Mouse (Mus musculus): ENCODE data around the gene Mxra8. TPM values are rescaled to one million over a fixed set of nuclear protein-coding genes. Genes with fewer than 3 reads are reported as not detected.

Mxra8 gene
- polyA plus RNA-seq, 1 experiment from 2014 or later = 26.7 TPM

DNA sequence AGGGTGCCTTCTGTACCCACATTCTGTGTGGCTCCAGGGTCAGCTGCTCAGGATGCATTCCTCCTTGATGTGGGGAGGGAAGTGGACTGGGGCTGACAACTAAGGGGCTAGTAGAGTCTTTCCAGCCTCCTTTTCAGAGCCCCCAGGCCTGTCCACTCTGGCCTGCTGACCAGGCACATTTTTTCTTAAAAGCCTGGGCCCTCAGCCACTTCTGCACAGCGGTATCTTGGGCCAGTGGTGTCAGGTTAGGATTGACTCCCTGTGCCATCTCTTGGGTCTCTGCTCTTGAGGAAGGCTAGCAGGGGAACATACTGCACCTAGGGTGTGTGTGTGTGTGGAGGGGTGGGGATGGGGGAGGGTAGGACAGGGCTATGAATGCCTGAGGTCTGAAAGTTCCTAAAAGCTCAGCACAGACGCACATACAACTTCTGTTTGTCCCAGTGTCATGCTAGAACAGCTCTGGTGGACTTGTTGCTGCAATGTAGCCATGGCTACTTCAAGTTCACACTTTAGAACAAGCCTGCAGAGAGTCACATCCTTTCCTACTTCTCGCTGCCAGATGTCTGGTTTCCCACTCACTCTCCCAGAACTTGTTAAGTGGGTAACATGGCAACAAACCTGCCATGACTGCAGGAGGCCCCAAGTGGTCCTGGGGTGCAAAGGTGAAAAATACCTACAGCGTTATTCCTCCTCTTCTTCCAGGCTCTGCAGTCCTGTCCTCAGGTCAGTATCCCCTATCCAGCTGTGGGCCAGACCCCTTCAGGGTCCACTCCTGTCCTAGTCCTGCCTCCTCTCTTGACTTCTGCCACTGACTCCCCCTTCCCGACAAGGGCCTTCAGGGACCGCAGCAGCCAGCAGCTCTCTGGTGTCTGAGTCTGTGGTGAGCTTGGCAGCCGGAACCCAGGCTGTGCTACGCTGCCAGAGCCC lies 859 bp downstream of the Mxra8 start:
- Histone ChIP-seq H3K9ac (peak overlapping the region; percentile 49), H3K27ac (no peak overlapping the region), H3K36me3 (no peaks in the 10 kb centered on the region), H3K4me3 (peak overlapping the region; percentile 26), H3K4me2 (replicated peaks) (peak overlapping the region; percentile 63), H3K27me3 (replicated peaks) (peaks cover 13% of the 10 kb centered on the region), H3K9me3 (no peaks in the 10 kb centered on the region), H3K4me1 (peaks cover 21% of the 10 kb centered on the region)
- WGBS = 12% methylated on average over 8 of the region's 8 CpGs
- peak; percentile 31; the same call in 1 of the 2 replicates for ATAC-seq (ENCODE audit: low FRiP score, low read depth)

GRCm38 (mm10) chr4:155841003-155841454 lies 1.5 kb downstream of the Mxra8 start:
- Histone ChIP-seq H3K4me1 (peaks cover 21% of the 10 kb centered on the region), H3K27ac (no peak overlapping the region), H3K9ac (peak overlapping the region; percentile 36)

GRCm38 (mm10) chr4:155841651-155842270 lies 2.3 kb downstream of the Mxra8 start:
- WGBS = 29% methylated on average over 38 of the region's 38 CpGs
- H3K27me3 ChIP-seq (replicated peaks) = peaks cover 13% of the 10 kb centered on the region
- H3K36me3 ChIP-seq = no peaks in the 10 kb centered on the region
- H3K9ac ChIP-seq = 0 out of 2 replicates have a peak overlapping the region, but pooled peaks have one; percentile 36
- no peak for ATAC-seq (ENCODE audit: low FRiP score, low read depth)
- H3K27ac ChIP-seq = no peak overlapping the region
- H3K9me3 ChIP-seq = no peaks in the 10 kb centered on the region
- peaks cover 25% of the 10 kb centered on the region for H3K4me1 ChIP-seq
- 0 out of 2 replicates have a peak overlapping the region, but pooled peaks have one; percentile 26 for H3K4me3 ChIP-seq
- peak overlapping the region; percentile 63 for H3K4me2 ChIP-seq (replicated peaks)

More at GRCm38 (mm10) chr4:155841003-155841454, 1.5 kb downstream of the Mxra8 start:
- under 1% methylated on average over 32 of the region's 32 CpGs for WGBS
- H3K36me3 ChIP-seq = no peaks in the 10 kb centered on the region
- peak overlapping the region; percentile 63 for H3K4me2 ChIP-seq (replicated peaks)
- peak overlapping the region; percentile 26 for H3K4me3 ChIP-seq
- no peaks in the 10 kb centered on the region for H3K9me3 ChIP-seq
- H3K27me3 ChIP-seq (replicated peaks) = peaks cover 13% of the 10 kb centered on the region
- no peak for ATAC-seq (ENCODE audit: low FRiP score, low read depth)

- H3K4me1 ChIP-seq = peaks cover 33% of the 10 kb centered on the region
- H3K36me3 ChIP-seq = no peaks in the 10 kb centered on the region
- no peak overlapping the region for H3K27ac ChIP-seq
- peaks cover 13% of the 10 kb centered on the region for H3K27me3 ChIP-seq (replicated peaks)
- no peak overlapping the region for H3K4me3 ChIP-seq
- 90% methylated on average over 5 of the region's 5 CpGs for WGBS
- H3K4me2 ChIP-seq (replicated peaks) = no peak overlapping the region
- no peak overlapping the region for H3K9ac ChIP-seq
- no peak for ATAC-seq (ENCODE audit: low FRiP score, low read depth)
- no peaks in the 10 kb centered on the region for H3K9me3 ChIP-seq
Observed at GRCm38 (mm10) chr4:155843231-155843630, 3.8 kb downstream of the Mxra8 start.

GRCm38 (mm10) chr4:155846871-155847578 lies 7.5 kb downstream of the Mxra8 start, which contains the start of gene Dvl1:
Gene Dvl1, plus strand, starts transcription at chr4:155847402.
- Histone ChIP-seq H3K9me3 (no peaks in the 10 kb centered on the region), H3K27ac (peak within 1 kb of the TSS; percentile 20; the same call in 1 of the 2 replicates), H3K4me1 (peaks cover 27% of the 10 kb centered on the region), H3K9ac (peak within 1 kb of the TSS; percentile 80), H3K4me3 (peak within 1 kb of the TSS; percentile 84), H3K27me3 (replicated peaks) (peaks cover under 1% of the 10 kb centered on the region; the same call in 1 of the 2 replicates), H3K4me2 (replicated peaks) (peak within 1 kb of the TSS; percentile 88), H3K36me3 (no peaks in the 10 kb centered on the region)
- 3% methylated on average over 65 of the region's 65 CpGs for WGBS
- ATAC-seq (ENCODE audit: low FRiP score, low read depth) = peak; percentile 91

DNA sequence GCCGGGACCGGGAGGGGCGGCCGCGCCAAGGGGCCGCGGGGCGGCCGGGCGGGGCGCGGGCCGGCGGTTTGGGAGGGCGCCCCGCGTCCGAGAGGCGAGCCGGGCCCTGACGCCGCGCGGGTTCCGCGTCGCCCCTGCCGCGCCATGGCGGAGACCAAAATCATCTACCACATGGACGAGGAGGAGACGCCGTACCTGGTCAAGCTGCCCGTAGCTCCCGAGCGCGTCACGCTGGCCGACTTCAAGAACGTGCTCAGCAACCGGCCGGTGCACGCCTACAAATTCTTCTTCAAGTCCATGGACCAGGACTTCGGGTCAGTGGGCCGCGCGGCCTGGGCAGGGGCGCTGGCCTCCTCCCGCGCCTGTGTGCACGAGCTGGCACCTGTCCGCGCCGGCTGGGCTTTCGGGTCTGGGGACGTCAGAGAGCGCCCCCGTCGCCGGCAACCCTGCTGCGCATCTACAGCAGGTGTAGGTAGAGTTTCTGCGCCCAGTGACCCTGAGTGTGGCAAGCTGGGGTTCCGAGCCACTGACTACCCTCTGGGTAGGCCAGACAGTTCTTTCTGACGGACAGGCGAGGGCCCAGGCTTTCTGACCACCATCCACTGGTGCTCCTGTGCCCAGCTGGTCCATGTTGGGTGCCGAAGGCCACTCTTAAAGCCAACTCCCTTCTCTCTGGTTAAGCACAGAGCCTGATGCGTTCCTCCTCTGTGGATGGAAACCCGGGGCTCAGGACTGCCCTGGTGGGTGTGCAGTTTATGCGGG lies 8.3 kb downstream of the Mxra8 start:
- H3K4me3 ChIP-seq = peak overlapping the region; percentile 84
- H3K27ac ChIP-seq = 0 out of 2 replicates have a peak overlapping the region, but pooled peaks have one; percentile 20
- peak overlapping the region; percentile 88 for H3K4me2 ChIP-seq (replicated peaks)
- peak; percentile 56 for ATAC-seq (ENCODE audit: low FRiP score, low read depth)
- 2% methylated on average over 69 of the region's 69 CpGs for WGBS
- no peaks in the 10 kb centered on the region for H3K27me3 ChIP-seq (replicated peaks)
- H3K4me1 ChIP-seq = peaks cover 27% of the 10 kb centered on the region
- H3K36me3 ChIP-seq = no peaks in the 10 kb centered on the region
- no peaks in the 10 kb centered on the region for H3K9me3 ChIP-seq
- H3K9ac ChIP-seq = peak overlapping the region; percentile 80

GRCm38 (mm10) chr4:155848434-155849095 lies 9.1 kb downstream of the Mxra8 start:
- peak overlapping the region; percentile 80 for H3K9ac ChIP-seq
- peak overlapping the region; percentile 88 for H3K4me2 ChIP-seq (replicated peaks)
- no peak for ATAC-seq (ENCODE audit: low FRiP score, low read depth)
- no peak overlapping the region for H3K27ac ChIP-seq
- no peaks in the 10 kb centered on the region for H3K27me3 ChIP-seq (replicated peaks)
- peak overlapping the region; percentile 84 for H3K4me3 ChIP-seq
- peaks cover 5% of the 10 kb centered on the region for H3K36me3 ChIP-seq
- H3K4me1 ChIP-seq = peaks cover 27% of the 10 kb centered on the region
- no peaks in the 10 kb centered on the region for H3K9me3 ChIP-seq
- WGBS = 67% methylated on average over 7 of the region's 7 CpGs

DNA sequence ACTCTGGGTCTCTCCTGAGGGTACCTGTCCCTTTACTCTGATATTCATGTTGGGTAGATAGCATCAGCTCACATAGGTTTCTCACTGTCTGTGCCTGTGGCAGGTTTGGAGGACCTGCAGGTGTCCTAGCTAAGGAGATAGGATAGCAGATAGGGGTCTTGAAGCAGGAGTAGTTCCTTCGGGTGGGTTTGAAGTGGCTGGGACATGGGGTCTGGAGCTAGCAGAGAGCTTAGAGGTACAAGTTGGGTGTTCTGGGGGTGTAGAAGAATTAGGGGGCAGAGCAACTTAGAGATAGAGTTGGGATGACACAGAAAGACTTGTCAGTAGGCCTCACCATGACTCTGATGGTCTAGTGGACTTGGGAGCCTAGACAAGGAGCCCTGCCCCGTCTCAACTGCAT lies 9.9 kb downstream of the Mxra8 start:
- no peak overlapping the region for H3K4me3 ChIP-seq
- peaks cover 27% of the 10 kb centered on the region for H3K4me1 ChIP-seq
- no peak for ATAC-seq (ENCODE audit: low FRiP score, low read depth)
- no peaks in the 10 kb centered on the region for H3K27me3 ChIP-seq (replicated peaks)
- H3K9me3 ChIP-seq = no peaks in the 10 kb centered on the region
- 88% methylated on average over 2 of the region's 2 CpGs for WGBS
- H3K4me2 ChIP-seq (replicated peaks) = peak overlapping the region; percentile 88; the same call in 1 of the 2 replicates
- no peak overlapping the region for H3K9ac ChIP-seq
- H3K27ac ChIP-seq = no peak overlapping the region
- H3K36me3 ChIP-seq = peaks cover 13% of the 10 kb centered on the region

DNA sequence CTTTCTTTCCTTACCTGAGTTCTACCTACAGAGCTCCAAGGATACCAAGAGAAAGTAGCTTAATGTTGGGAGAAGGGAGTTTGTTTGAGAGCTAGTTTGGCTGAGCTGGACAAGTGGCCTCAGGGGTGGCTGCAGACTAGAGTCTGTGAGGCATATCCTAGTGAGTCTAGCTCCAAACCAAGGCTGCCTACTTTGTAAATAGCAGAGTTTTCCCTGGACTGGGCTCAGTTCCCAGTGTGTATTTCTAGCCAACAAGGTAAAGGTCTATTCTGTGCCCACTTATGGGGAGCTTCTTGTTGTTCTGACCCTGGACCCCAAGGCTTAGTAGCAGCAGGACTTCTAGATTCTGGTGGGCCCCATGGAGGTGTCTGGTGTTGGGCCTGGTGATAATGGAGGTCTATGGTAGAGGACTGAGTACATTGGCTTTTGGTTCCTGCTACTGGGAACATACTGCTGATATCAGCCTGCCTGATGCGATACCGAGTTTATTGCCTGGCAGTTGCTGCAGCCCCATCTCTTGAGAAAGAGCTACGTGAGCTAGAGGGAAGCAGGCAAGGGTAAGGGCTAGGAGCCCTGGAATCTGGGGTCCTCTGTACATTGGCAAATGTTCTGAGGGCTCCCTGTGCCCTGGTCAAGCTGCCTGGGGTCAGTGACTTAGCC lies 10.4 kb downstream of the Mxra8 start:
- Histone ChIP-seq H3K9me3 (no peaks in the 10 kb centered on the region), H3K4me1 (peaks cover 27% of the 10 kb centered on the region), H3K4me3 (no peak overlapping the region), H3K4me2 (replicated peaks) (peak overlapping the region; percentile 88; the same call in 1 of the 2 replicates), H3K27me3 (replicated peaks) (no peaks in the 10 kb centered on the region), H3K27ac (no peak overlapping the region), H3K36me3 (peaks cover 18% of the 10 kb centered on the region), H3K9ac (no peak overlapping the region)
- 94% methylated on average over 3 of the region's 3 CpGs for WGBS
- ATAC-seq (ENCODE audit: low FRiP score, low read depth) = no peak

DNA sequence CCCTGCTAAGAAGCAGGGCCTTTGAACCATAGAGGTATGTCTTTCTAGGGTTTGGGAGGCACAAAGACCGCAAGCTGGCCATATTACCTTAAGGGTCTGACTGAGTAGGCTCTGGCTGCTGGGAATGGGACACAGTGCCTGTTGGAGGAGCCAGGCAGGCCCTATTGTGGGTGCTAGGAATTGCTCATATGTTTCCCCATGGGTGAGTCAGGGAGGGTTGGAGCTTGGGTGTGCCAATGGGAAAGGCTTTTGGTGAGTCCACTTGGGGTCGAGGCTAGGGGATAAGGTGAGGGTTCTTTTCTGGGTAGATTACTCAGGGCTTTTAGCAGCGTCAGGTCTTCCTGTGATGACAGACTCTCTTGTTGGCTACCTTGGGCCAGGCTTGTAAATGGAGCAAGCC lies 11.9 kb downstream of the Mxra8 start:
- no peaks in the 10 kb centered on the region for H3K27me3 ChIP-seq (replicated peaks)
- 84% methylated on average over 3 of the region's 3 CpGs for WGBS
- H3K36me3 ChIP-seq = peaks cover 33% of the 10 kb centered on the region
- H3K4me1 ChIP-seq = peaks cover 26% of the 10 kb centered on the region
- H3K4me2 ChIP-seq (replicated peaks) = no peak overlapping the region
- H3K9me3 ChIP-seq = no peaks in the 10 kb centered on the region
- ATAC-seq (ENCODE audit: low FRiP score, low read depth) = no peak
- no peak overlapping the region for H3K27ac ChIP-seq
- no peak overlapping the region for H3K4me3 ChIP-seq
- no peak overlapping the region for H3K9ac ChIP-seq

All from neural tube, embryonic 12.5 days (tissue).